Mouse (Mus musculus): ENCODE results near the gene BC028528.

- TF ChIP-seq CTCF (IDR thresholded peaks at IDR 0.05; ENCODE audit: borderline replicate concordance, insufficient read depth, low read length) = peak; percentile 90
- TF ChIP-seq POLR2A (IDR thresholded peaks at IDR 0.05; ENCODE audit: low read depth, low read length) = no peak
Observed at GRCm38 (mm10) chr3:95906860-95907259, 15.1 kb upstream of the BC028528 start.

Data from embryonic fibroblast, embryonic 13.5 days (primary cell).